Mouse (Mus musculus): Measurements from ENCODE around the gene Trmt112. TPM values are rescaled to one million over a fixed set of nuclear protein-coding genes. Genes with fewer than 3 reads are reported as not detected.
A peak's percentile ranks its signal among the peaks of the same experiment; 100 is the strongest.
"Not testable (repeated sequence)": the region's sequence is repeated elsewhere in the genome, so short reads cannot be mapped to it uniquely, and the experiment has no call there.

Gene Trmt112
- polyA plus RNA-seq, 1 experiment = 264 TPM

DNA sequence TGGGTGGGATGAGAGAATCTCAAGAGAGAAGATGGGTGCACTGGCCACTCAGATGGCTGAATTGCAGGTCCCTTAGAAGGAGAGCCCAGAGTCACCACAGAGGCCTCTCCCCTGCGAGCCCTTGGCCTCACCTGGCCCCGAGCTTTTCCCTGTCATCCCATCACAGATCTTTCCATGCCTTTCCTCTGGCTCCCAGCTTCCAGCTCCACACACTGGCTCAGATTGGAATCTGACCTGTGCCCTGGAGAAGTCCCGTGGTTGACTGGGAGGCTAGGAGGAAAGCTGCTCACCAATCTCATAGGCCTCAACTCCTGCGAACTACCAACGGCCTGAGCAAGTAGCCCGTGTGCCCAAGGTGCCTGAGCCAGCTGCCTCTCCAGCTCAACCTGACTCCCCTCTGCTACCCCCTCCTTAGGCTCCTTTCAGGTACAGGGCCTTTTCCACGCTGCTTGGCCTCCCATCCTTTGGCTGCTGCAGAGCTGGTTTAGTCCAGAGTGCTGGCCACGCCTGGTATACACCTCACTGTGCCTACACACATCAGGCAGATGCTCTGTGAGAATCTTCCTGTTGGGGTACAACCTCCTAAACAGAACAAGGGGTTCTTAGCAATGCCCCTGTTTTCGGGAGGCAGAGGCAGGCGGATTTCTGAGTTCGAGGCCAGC lies 3.9 kb upstream of the Trmt112 start:
- H3K36me3 ChIP-seq (ENCODE audit: control insufficient read depth, insufficient read depth) = peaks cover 14% of the 10 kb centered on the region
- no peak overlapping the region for H3K4me3 ChIP-seq (ENCODE audit: insufficient read depth, poor library complexity, severe bottlenecking)
- peaks cover 30% of the 10 kb centered on the region for H3K79me2 ChIP-seq (ENCODE audit: control insufficient read depth, insufficient read depth)
- no peaks in the 10 kb centered on the region for H3K27me3 ChIP-seq (ENCODE audit: control insufficient read depth, insufficient read depth, insufficient read length)
- H3K79me3 ChIP-seq (ENCODE audit: low read depth) = peaks cover 19% of the 10 kb centered on the region
- no peak for TF ChIP-seq USF1 (IDR thresholded peaks at IDR 0.05; ENCODE audit: low read depth)
- TF ChIP-seq MAX (IDR thresholded peaks at IDR 0.05) = no peak
- no peak for TF ChIP-seq CTCF (IDR thresholded peaks at IDR 0.05; ENCODE audit: control insufficient read depth, insufficient read depth, insufficient read length)
- TF ChIP-seq CEBPB (IDR thresholded peaks at IDR 0.05; ENCODE audit: low read depth) = no peak
- TF ChIP-seq MYOG (IDR thresholded peaks at IDR 0.05; ENCODE audit: control insufficient read depth, extremely low read depth, insufficient read length) = no peak
- no peak for TF ChIP-seq FOSL1 (IDR thresholded peaks at IDR 0.05; ENCODE audit: insufficient read depth, low read length, poor library complexity, severe bottlenecking)
- no peak for TF ChIP-seq MYOD1 (IDR thresholded peaks at IDR 0.05; ENCODE audit: control insufficient read depth, insufficient read length, low read depth)
- no peak overlapping the region for H3ac ChIP-seq (ENCODE audit: control insufficient read depth, insufficient read length, low read depth)

DNA sequence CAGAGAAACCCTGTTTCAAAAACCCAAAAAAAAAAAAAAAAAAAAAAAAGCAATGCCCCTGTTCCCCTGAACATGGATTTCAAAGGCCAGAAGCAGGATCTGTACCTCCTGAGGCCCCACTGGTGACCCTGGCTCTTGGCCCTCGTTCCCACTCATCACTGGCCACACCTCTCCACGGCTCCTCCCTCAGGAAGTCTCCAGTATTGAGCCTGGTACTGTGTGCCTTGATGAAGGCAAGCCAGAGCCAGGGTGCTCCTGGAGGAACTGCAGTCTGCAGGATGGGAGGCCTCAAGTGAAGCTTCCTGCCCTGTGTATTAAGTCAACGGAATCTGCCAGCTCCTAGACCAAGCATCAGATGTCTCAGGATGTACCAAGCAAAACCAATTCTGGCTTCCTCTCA lies 3.3 kb upstream of the Trmt112 start:
- Histone ChIP-seq H3K79me3 (ENCODE audit: low read depth) (peaks cover 21% of the 10 kb centered on the region), H3ac (ENCODE audit: control insufficient read depth, insufficient read length, low read depth) (no peak overlapping the region)
- no peak for TF ChIP-seq FOSL1 (IDR thresholded peaks at IDR 0.05; ENCODE audit: insufficient read depth, low read length, poor library complexity, severe bottlenecking)
- no peak for TF ChIP-seq MAX (IDR thresholded peaks at IDR 0.05)
- no peak for TF ChIP-seq CEBPB (IDR thresholded peaks at IDR 0.05; ENCODE audit: low read depth)
- TF ChIP-seq MYOG (IDR thresholded peaks at IDR 0.05; ENCODE audit: control insufficient read depth, extremely low read depth, insufficient read length) = no peak
- no peak for TF ChIP-seq USF1 (IDR thresholded peaks at IDR 0.05; ENCODE audit: low read depth)
- no peak for TF ChIP-seq CTCF (IDR thresholded peaks at IDR 0.05; ENCODE audit: control insufficient read depth, insufficient read depth, insufficient read length)
- no peak for TF ChIP-seq MYOD1 (IDR thresholded peaks at IDR 0.05; ENCODE audit: control insufficient read depth, insufficient read length, low read depth)

DNA sequence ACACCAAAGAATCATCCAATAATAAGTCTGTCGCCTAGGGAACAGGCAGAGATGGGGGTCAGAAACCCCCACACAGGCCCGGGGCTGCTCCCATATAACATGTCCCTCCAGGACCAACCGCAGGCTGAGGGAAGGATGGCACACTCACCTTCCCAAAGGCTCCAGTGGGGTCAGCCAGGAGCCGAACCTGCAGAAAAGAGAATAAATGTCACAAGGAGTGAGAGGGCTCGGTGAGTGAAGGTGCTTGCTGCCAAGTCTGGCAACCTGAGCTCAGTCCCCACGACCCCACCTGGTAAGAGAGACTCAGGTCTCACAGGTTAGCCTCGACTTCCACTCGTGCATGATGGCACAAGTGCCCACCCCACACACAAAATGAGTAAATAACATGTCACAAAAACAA lies 2.4 kb upstream of the Trmt112 start:
- peaks cover 24% of the 10 kb centered on the region for H3K36me3 ChIP-seq (ENCODE audit: control insufficient read depth, insufficient read depth)
- TF ChIP-seq MYOG (IDR thresholded peaks at IDR 0.05; ENCODE audit: control insufficient read depth, extremely low read depth, insufficient read length) (no peak), FOSL1 (IDR thresholded peaks at IDR 0.05; ENCODE audit: insufficient read depth, low read length, poor library complexity, severe bottlenecking) (no peak), CEBPB (IDR thresholded peaks at IDR 0.05; ENCODE audit: low read depth) (no peak), CTCF (IDR thresholded peaks at IDR 0.05; ENCODE audit: control insufficient read depth, insufficient read depth, insufficient read length) (no peak), USF1 (IDR thresholded peaks at IDR 0.05; ENCODE audit: low read depth) (no peak), MYOD1 (IDR thresholded peaks at IDR 0.05; ENCODE audit: control insufficient read depth, insufficient read length, low read depth) (no peak), MAX (IDR thresholded peaks at IDR 0.05) (no peak)
- H3K79me2 ChIP-seq (ENCODE audit: control insufficient read depth, insufficient read depth) = peaks cover 45% of the 10 kb centered on the region
- H3K4me3 ChIP-seq (ENCODE audit: insufficient read depth, poor library complexity, severe bottlenecking) = no peak overlapping the region
- peaks cover 23% of the 10 kb centered on the region for H3K79me3 ChIP-seq (ENCODE audit: low read depth)
- no peak overlapping the region for H3ac ChIP-seq (ENCODE audit: control insufficient read depth, insufficient read length, low read depth)
- no peaks in the 10 kb centered on the region for H3K27me3 ChIP-seq (ENCODE audit: control insufficient read depth, insufficient read depth, insufficient read length)

More for the DNA sequence above, 3.3 kb upstream of the Trmt112 start:
- Histone ChIP-seq H3K4me3 (ENCODE audit: insufficient read depth, poor library complexity, severe bottlenecking) (no peak overlapping the region), H3K27me3 (ENCODE audit: control insufficient read depth, insufficient read depth, insufficient read length) (no peaks in the 10 kb centered on the region), H3K36me3 (ENCODE audit: control insufficient read depth, insufficient read depth) (peaks cover 15% of the 10 kb centered on the region), H3K79me2 (ENCODE audit: control insufficient read depth, insufficient read depth) (peaks cover 36% of the 10 kb centered on the region)

DNA sequence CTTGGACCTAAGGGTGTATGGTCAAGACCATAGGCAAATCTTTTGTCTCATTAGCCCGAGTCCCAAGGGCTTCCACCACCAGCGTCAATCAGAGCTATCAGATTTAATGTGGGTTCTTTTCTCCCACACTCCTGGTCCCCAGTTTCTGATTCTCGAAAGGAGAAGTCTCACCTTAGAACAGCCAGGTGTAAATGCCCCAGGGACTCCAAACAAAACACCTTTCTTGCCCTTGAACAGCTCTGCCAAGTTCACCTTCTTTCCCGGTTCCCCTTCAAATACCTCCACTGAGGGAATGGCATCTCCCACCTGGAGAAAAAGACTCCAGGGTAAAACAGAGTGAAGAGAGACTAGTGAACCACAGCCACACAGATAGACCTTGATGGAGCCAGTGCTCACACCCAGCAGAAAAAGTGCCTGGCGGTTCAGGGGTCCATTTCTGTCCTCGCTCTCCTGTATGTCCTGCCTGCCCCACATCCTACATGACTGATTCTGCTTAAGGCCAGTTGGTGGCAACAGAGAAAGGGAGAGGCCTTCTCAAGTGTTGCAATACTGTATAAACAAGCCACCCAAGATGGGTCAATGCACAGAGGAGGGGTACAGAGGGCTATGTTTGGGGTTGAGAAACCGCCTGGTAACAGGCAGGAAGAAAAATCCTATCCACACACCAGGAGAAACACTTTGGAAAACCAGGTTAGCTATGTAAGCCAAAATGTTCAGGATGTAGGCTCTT lies 1.5 kb upstream of the Trmt112 start:
- peaks cover 32% of the 10 kb centered on the region for H3K36me3 ChIP-seq (ENCODE audit: control insufficient read depth, insufficient read depth)
- H3ac ChIP-seq (ENCODE audit: control insufficient read depth, insufficient read length, low read depth) = no peak overlapping the region
- H3K79me2 ChIP-seq (ENCODE audit: control insufficient read depth, insufficient read depth) = peaks cover 48% of the 10 kb centered on the region
- TF ChIP-seq MYOD1 (IDR thresholded peaks at IDR 0.05; ENCODE audit: control insufficient read depth, insufficient read length, low read depth) = no peak
- no peak for TF ChIP-seq CEBPB (IDR thresholded peaks at IDR 0.05; ENCODE audit: low read depth)
- no peak for TF ChIP-seq USF1 (IDR thresholded peaks at IDR 0.05; ENCODE audit: low read depth)
- no peak for TF ChIP-seq MYOG (IDR thresholded peaks at IDR 0.05; ENCODE audit: control insufficient read depth, extremely low read depth, insufficient read length)
- TF ChIP-seq MAX (IDR thresholded peaks at IDR 0.05) = no peak
- peaks cover 23% of the 10 kb centered on the region for H3K79me3 ChIP-seq (ENCODE audit: low read depth)
- H3K27me3 ChIP-seq (ENCODE audit: control insufficient read depth, insufficient read depth, insufficient read length) = no peaks in the 10 kb centered on the region
- H3K4me3 ChIP-seq (ENCODE audit: insufficient read depth, poor library complexity, severe bottlenecking) = peak overlapping the region; percentile 76

DNA sequence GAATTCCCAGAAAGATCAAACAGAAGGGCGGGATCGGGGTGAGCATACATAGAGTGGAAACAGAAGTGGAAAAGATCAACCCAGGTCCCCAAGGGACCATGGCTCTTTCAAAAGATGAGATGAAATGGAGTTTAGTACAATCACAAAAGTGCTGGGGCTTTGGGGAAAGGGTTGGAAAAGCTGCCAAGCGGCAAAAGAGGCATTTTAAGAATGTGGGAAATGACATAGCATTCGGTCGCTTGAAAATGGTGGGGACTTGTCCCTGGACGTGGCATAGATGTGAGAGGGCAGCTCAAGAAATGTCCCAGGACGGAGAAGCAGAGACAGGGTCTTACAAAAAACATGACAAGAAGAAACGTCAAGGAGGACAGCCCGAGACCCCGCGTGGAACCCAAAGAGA lies 477 bp upstream of the Trmt112 start:
- H3ac ChIP-seq (ENCODE audit: control insufficient read depth, insufficient read length, low read depth) = peak overlapping the region; percentile 94
- H3K4me3 ChIP-seq (ENCODE audit: insufficient read depth, poor library complexity, severe bottlenecking) = peak overlapping the region; percentile 76
- peaks cover 23% of the 10 kb centered on the region for H3K79me3 ChIP-seq (ENCODE audit: low read depth)
- H3K36me3 ChIP-seq (ENCODE audit: control insufficient read depth, insufficient read depth) = peaks cover 40% of the 10 kb centered on the region
- no peaks in the 10 kb centered on the region for H3K27me3 ChIP-seq (ENCODE audit: control insufficient read depth, insufficient read depth, insufficient read length)
- peaks cover 48% of the 10 kb centered on the region for H3K79me2 ChIP-seq (ENCODE audit: control insufficient read depth, insufficient read depth)
- no peak for TF ChIP-seq CEBPB (IDR thresholded peaks at IDR 0.05; ENCODE audit: low read depth)
- TF ChIP-seq USF1 (IDR thresholded peaks at IDR 0.05; ENCODE audit: low read depth) = no peak
- TF ChIP-seq MAX (IDR thresholded peaks at IDR 0.05) = no peak
- TF ChIP-seq CTCF (IDR thresholded peaks at IDR 0.05; ENCODE audit: control insufficient read depth, insufficient read depth, insufficient read length) = no peak
- TF ChIP-seq FOSL1 (IDR thresholded peaks at IDR 0.05; ENCODE audit: insufficient read depth, low read length, poor library complexity, severe bottlenecking) = no peak
- no peak for TF ChIP-seq MYOD1 (IDR thresholded peaks at IDR 0.05; ENCODE audit: control insufficient read depth, insufficient read length, low read depth)
- TF ChIP-seq MYOG (IDR thresholded peaks at IDR 0.05; ENCODE audit: control insufficient read depth, extremely low read depth, insufficient read length) = no peak

DNA sequence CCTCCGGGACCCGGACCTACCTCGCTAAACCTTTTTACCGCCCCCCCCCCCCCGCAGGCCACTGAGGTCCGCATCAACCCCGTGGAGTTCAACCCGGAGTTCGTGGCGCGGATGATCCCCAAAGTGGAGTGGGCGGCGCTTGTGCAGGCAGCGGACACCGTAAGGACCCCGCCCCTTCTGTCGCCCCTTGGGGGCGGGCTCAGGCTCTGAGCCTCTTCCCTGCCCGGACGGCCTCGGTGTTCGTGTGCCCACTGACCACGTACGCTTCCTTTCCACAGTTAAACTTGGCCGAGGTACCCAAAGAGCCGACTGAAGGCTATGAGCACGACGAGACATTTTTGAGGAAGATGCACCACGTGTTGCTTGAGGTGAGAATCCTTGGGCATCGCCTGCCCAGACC lies 808 bp downstream of the Trmt112 start:
- not testable (repeated sequence) for H3K27me3 ChIP-seq (ENCODE audit: control insufficient read depth, insufficient read depth, insufficient read length)
- H3K79me3 ChIP-seq (ENCODE audit: low read depth) = peaks cover 23% of the 10 kb centered on the region
- H3ac ChIP-seq (ENCODE audit: control insufficient read depth, insufficient read length, low read depth) = peak overlapping the region; percentile 62
- H3K36me3 ChIP-seq (ENCODE audit: control insufficient read depth, insufficient read depth) = peaks cover 36% of the 10 kb centered on the region
- peaks cover 48% of the 10 kb centered on the region for H3K79me2 ChIP-seq (ENCODE audit: control insufficient read depth, insufficient read depth)
- peak overlapping the region; percentile 76 for H3K4me3 ChIP-seq (ENCODE audit: insufficient read depth, poor library complexity, severe bottlenecking)

Data from C2C12 (cell line).